Mouse (Mus musculus) left cerebral cortex, adult 11 months (tissue): ENCODE data around the gene Papss2.

Experiments used
- DNase-seq: peaks from one replicate; pipeline ENCODE4 v3.0.0; 2022; ENCODE audit warnings: low spot score

Papss2 gene

GRCm38 (mm10) chr19:32710288-32710687 lies 114.7 kb downstream of the Papss2 start:
- DNase-seq = no peak

GRCm38 (mm10) chr19:32711761-32712541 lies 116.4 kb downstream of the Papss2 start:
- peak; percentile 77 for DNase-seq

GRCm38 (mm10) chr19:32712588-32713042 lies 117.0 kb downstream of the Papss2 start:
- DNase-seq = peak; percentile 63

DNA sequence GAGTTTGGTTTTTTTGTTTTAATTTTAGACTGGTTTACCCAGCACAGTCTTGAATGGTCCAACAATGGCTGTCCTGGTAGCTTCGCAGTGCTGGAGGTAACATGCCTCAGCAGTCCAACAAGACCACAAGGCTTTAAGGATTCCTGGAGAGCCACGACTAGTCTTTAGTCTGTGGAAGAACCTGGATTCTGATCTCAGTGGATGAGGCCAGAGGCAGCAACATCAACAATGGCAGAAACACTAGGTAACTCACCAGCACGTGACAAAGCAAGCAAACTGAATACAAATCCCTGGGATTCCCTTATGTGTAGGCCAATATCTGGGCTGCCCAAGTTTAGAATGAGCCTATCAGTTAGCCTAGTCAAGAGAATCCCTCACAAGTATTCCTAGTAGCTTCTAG lies 117.9 kb downstream of the Papss2 start:
- no peak for DNase-seq

GRCm38 (mm10) chr19:32715201-32715600 lies 119.6 kb downstream of the Papss2 start:
- peak; percentile 68 for DNase-seq

DNA sequence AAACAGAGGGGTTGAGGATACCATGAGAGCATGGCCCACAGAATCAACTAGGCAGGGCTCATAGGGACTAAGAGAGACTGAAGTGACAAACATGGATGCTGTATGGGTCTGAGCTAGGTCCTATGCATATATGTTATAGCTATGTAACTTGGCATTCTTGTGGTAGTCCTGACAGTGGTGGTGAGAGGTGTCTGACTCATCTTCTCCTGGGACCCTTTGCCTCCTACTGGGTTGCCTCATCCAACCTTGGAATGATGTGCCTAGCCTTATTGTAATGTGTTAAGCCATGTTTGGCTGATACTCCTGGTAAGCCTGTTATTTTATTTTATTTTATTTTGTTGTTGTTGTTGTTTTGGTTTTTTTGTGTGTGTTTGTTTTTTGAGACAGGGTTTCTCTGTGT lies 120.1 kb downstream of the Papss2 start:
- no peak for DNase-seq
